Mouse (Mus musculus) c-Kit-positive CD71-positive TER-119-positive erythroid progenitor cells, embryonic 14.5 days (primary cell): ENCODE data around the gene Prss42.
"Not testable (repeated sequence)": the region's sequence is repeated elsewhere in the genome, so short reads cannot be mapped to it uniquely, and the experiment has no call there.

ENCODE experiments used
- DNase-seq: peaks from one replicate; pipeline ENCODE4 v3.0.0-alpha.2; 2013; ENCODE audit warnings: low spot score

Prss42 gene

GRCm38 (mm10) chr9:110790462-110790861 is 7.5 kb upstream of the Prss42 start:
- no peak for DNase-seq

GRCm38 (mm10) chr9:110797013-110797412 is 953 bp upstream of the Prss42 start:
- DNase-seq = no peak

GRCm38 (mm10) chr9:110800834-110801479 is 3.0 kb downstream of the Prss42 start:
- DNase-seq = no peak

- no peak for DNase-seq
Observed at GRCm38 (mm10) chr9:110803294-110803693, 5.3 kb downstream of the Prss42 start.

- DNase-seq = no peak
Observed at GRCm38 (mm10) chr9:110810051-110810450, 12.1 kb downstream of the Prss42 start.

- DNase-seq = no peak
Observed at GRCm38 (mm10) chr9:110813789-110814188, 15.8 kb downstream of the Prss42 start, which contains the start of gene Prss44. Gene Prss44, plus strand, starts transcription at chr9:110813994.

- not testable (repeated sequence) for DNase-seq
Observed at GRCm38 (mm10) chr9:110820546-110820945, 22.6 kb downstream of the Prss42 start.

GRCm38 (mm10) chr9:110821436-110821835 is 23.5 kb downstream of the Prss42 start:
- DNase-seq = no peak

- no peak for DNase-seq
Observed at GRCm38 (mm10) chr9:110825426-110825825, 27.5 kb downstream of the Prss42 start.

GRCm38 (mm10) chr9:110825832-110826231 is 27.9 kb downstream of the Prss42 start:
- DNase-seq = no peak

- no peak for DNase-seq
Observed at GRCm38 (mm10) chr9:110826390-110826789, 28.4 kb downstream of the Prss42 start, which contains the start of gene Prss43. Gene Prss43, plus strand, starts transcription at chr9:110826690.

GRCm38 (mm10) chr9:110833021-110833420 is 35.1 kb downstream of the Prss42 start:
- DNase-seq = peak; percentile 10

GRCm38 (mm10) chr9:110834411-110834810 is 36.4 kb downstream of the Prss42 start, which contains the start of gene Prss45:
Gene Prss45, plus strand, starts transcription at chr9:110834588.
- DNase-seq = no peak

GRCm38 (mm10) chr9:110834961-110835360 is 37.0 kb downstream of the Prss42 start:
- DNase-seq = no peak

GRCm38 (mm10) chr9:110836112-110836511 is 38.1 kb downstream of the Prss42 start:
- no peak for DNase-seq

- no peak for DNase-seq
Observed at GRCm38 (mm10) chr9:110840905-110841304, 42.9 kb downstream of the Prss42 start.

GRCm38 (mm10) chr9:110841438-110841837 is 43.5 kb downstream of the Prss42 start:
- no peak for DNase-seq

GRCm38 (mm10) chr9:110844206-110844605 is 46.2 kb downstream of the Prss42 start, which contains the start of gene Prss46:
Gene Prss46, plus strand, starts transcription at chr9:110844506.
- DNase-seq = no peak

- no peak for DNase-seq
Observed at GRCm38 (mm10) chr9:110849162-110849561, 51.2 kb downstream of the Prss42 start.
